Mouse (Mus musculus): Measurements from ENCODE around the gene Os9.
"Not testable (repeated sequence)": the region's sequence is repeated elsewhere in the genome, so short reads cannot be mapped to it uniquely, and the experiment has no call there.

The Os9 gene

GRCm38 (mm10) chr10:127080901-127081780 lies 39.8 kb downstream of the Os9 start:
- no peak for DNase-seq (ENCODE audit: low read depth)

- no peak for DNase-seq (ENCODE audit: low read depth)
Measured at GRCm38 (mm10) chr10:127079665-127080391, 41.1 kb downstream of the Os9 start.

GRCm38 (mm10) chr10:127078677-127079575 lies 42.0 kb downstream of the Os9 start:
- no peak for DNase-seq (ENCODE audit: low read depth)

- DNase-seq (ENCODE audit: low read depth), result no peak
Measured at GRCm38 (mm10) chr10:127078001-127078676, 42.8 kb downstream of the Os9 start.

- no peak for DNase-seq (ENCODE audit: low read depth)
Measured at GRCm38 (mm10) chr10:127077515-127077914, 43.4 kb downstream of the Os9 start.

- DNase-seq (ENCODE audit: low read depth), result peak; percentile 89
Measured at GRCm38 (mm10) chr10:127076082-127076481, 44.8 kb downstream of the Os9 start.

GRCm38 (mm10) chr10:127075651-127076050 lies 45.3 kb downstream of the Os9 start:
- no peak for DNase-seq (ENCODE audit: low read depth)

- DNase-seq (ENCODE audit: low read depth), result peak; percentile 89
Measured at GRCm38 (mm10) chr10:127075080-127075479, 45.9 kb downstream of the Os9 start, which contains the start of gene Agap2. Gene Agap2 (plus strand): TSS chr10:127075284.

GRCm38 (mm10) chr10:127073981-127074380 lies 47.0 kb downstream of the Os9 start:
- DNase-seq (ENCODE audit: low read depth), result no peak

GRCm38 (mm10) chr10:127072969-127073368 lies 48.0 kb downstream of the Os9 start:
- DNase-seq (ENCODE audit: low read depth), result not testable (repeated sequence)

- not testable (repeated sequence) for DNase-seq (ENCODE audit: low read depth)
Measured at GRCm38 (mm10) chr10:127072270-127072669, 48.7 kb downstream of the Os9 start.

GRCm38 (mm10) chr10:127071203-127071602 lies 49.7 kb downstream of the Os9 start:
- no peak for DNase-seq (ENCODE audit: low read depth)

GRCm38 (mm10) chr10:127070190-127071121 lies 50.5 kb downstream of the Os9 start, which contains the start of gene Tspan31:
Gene Tspan31 (minus strand): TSS chr10:127070264.
- peak; percentile 75 for DNase-seq (ENCODE audit: low read depth)

GRCm38 (mm10) chr10:127069281-127070189 lies 51.4 kb downstream of the Os9 start:
- DNase-seq (ENCODE audit: low read depth), result no peak

- DNase-seq (ENCODE audit: low read depth), result no peak
Measured at GRCm38 (mm10) chr10:127068360-127069038, 52.4 kb downstream of the Os9 start.

- DNase-seq (ENCODE audit: low read depth), result no peak
Measured at GRCm38 (mm10) chr10:127066519-127067018, 54.4 kb downstream of the Os9 start.

GRCm38 (mm10) chr10:127065981-127066380 lies 55.0 kb downstream of the Os9 start:
- no peak for DNase-seq (ENCODE audit: low read depth)
